Mouse (Mus musculus) adrenal gland, postnatal 0 days (tissue): ENCODE results near the gene Mier1. TPM values are rescaled to one million over a fixed set of nuclear protein-coding genes. Genes with fewer than 3 reads are reported as not detected.

Source experiments
- polyA plus RNA-seq: library from polyadenylated mRNA; unstranded; fragments of >200 nt; fragmentation: Nextera tagmentation; extraction: Ambion mirVana; gene quantifications from 2 replicates; pipeline ENCODE4 v1.2.1, GENCODE M21; 2015

Gene Mier1
- 38.3 and 49.6 TPM in 2 replicates for polyA plus RNA-seq

GRCm38 (mm10) chr4:103114184-103115111, at the start of gene Mier1, which contains the start of gene Wdr78:
TSS of gene Mier1 (plus strand) at chr4:103114390.
TSS of gene Wdr78 (minus strand) at chr4:103114555.

Other genes with a start within 250 kb of the Mier1 start
- 0.19 and 0.66 TPM in 2 replicates for gene Tctex1d1, start 135.8 kb upstream of the Mier1 start, polyA plus RNA-seq
- not detected in 2 replicates for gene Insl5, start 87.5 kb upstream of the Mier1 start, polyA plus RNA-seq
- gene Wdr78, start 165 bp downstream of the Mier1 start, polyA plus RNA-seq, result 0.99 and 1.5 TPM in 2 replicates
- 5.3 and 5.5 TPM in 2 replicates for gene Slc35d1, start 100.8 kb downstream of the Mier1 start, polyA plus RNA-seq
- not detected in 2 replicates for gene 4921539E11Rik, start 176.5 kb downstream of the Mier1 start, polyA plus RNA-seq
- gene Oma1, start 199.4 kb downstream of the Mier1 start, polyA plus RNA-seq, result 9.8 and 18.7 TPM in 2 replicates